Mouse (Mus musculus) E14TG2a.4 (cell line): ENCODE results near the gene Stum.

Experiments used
- CTCF ChIP-seq: conservative IDR thresholded peaks from 2 replicates; pipeline ENCODE4 v1.5.1; 2014; ENCODE audit warnings: low read length
- NANOG ChIP-seq: IDR thresholded peaks from 2 replicates; pipeline ENCODE4 v1.6.1; 2014; ENCODE audit warnings: borderline replicate concordance, low read length, mixed read lengths
- POU5F1 ChIP-seq: IDR thresholded peaks from 2 replicates; pipeline ENCODE4 v1.6.1; 2014; ENCODE audit warnings: low read length, borderline replicate concordance

DNA sequence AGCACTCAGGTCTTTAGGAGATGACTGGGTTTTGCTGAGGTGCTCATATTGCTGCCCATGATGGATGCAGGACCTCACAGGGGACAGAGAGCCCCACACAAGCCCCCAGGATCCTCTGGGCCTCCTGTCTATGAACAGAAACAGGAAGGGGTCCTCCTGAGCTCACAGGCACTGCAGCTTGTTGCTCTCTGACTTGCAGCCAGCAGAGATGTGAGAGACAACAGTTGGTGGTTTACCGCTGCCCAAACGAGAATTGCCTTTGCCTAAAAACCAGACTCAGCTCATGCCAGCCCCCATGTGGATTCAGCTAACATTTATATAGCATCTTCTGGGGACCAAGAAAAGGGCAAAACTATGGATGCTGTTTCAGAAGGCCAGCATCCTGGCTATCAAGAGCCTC, 33.7 kb downstream of the Stum start:
- TF ChIP-seq CTCF (no peak), NANOG (no peak), POU5F1 (no peak)
